In genomic region chr12:73731093-73731492, GRCm38 (mm10) we compare ENCODE assay signal across 18 mouse cellular contexts.
"Had no signal": no experiment of that assay in that cellular context is flagged by ENCODE, and none has a peak within 500 bp of the region (broad histone marks: within the 10 kb centered on the region; RNA-seq: fewer than 3 reads in every experiment).

No protein-coding gene starts in this region.

- H3K4me2 ChIP-seq: limb, embryonic 12.5 days; liver, embryonic 13.5 days; lung, embryonic 15.5 days; midbrain, embryonic 13.5 days; neural tube, embryonic 13.5 days had no signal

- H3K9ac ChIP-seq: limb, embryonic 12.5 days; liver, embryonic 13.5 days; liver, postnatal 0 days; lung, embryonic 15.5 days; midbrain, embryonic 13.5 days; neural tube, embryonic 13.5 days had no signal

- H3K27me3 ChIP-seq: liver, embryonic 13.5 days; lung, embryonic 15.5 days had no signal

- H3K4me3 ChIP-seq: limb, embryonic 12.5 days; liver, embryonic 13.5 days; lung, embryonic 15.5 days; megakaryocyte, embryonic 14.5 days; midbrain, embryonic 13.5 days; myocyte; neural tube, embryonic 13.5 days had no signal

- DNase-seq: kidney, adult 8-10 months; layer of hippocampus, adult 9-11 months; liver; liver, embryonic 13.5 days; liver, postnatal 0 days; lung, postnatal 14 days; right cerebral cortex, adult 18-20 months; right cerebral cortex, postnatal 25 days; thymus, postnatal 25 days had no signal

- H3K9me3 ChIP-seq: limb, embryonic 12.5 days; liver, embryonic 13.5 days; lung, embryonic 15.5 days; megakaryocyte, embryonic 14.5 days; midbrain, embryonic 13.5 days; neural tube, embryonic 13.5 days had no signal

- H3K27ac ChIP-seq: kidney, postnatal 0 days; limb, embryonic 12.5 days; liver, embryonic 13.5 days; lung, embryonic 15.5 days; macrophage; neural tube, embryonic 13.5 days; stomach, postnatal 0 days had no signal

- H3K4me1 ChIP-seq: liver, embryonic 13.5 days had no signal

- ATAC-seq: liver, postnatal 0 days had no signal

- H3K36me3 ChIP-seq: limb, embryonic 12.5 days; liver, embryonic 13.5 days; lung, embryonic 15.5 days; midbrain, embryonic 13.5 days; neural tube, embryonic 13.5 days had no signal
